Mouse (Mus musculus) cortical plate, adult 2 months (tissue): ENCODE measurements at regions not wholly inside any gene's neighbourhood (a gene's known extent, or its start where the extent isn't known, plus 50 kb on each side); places are given as distances from the start of the nearest gene placed in this dataset.

Source experiments
- CTCF ChIP-seq: fragments of 200-500 bp; IDR thresholded peaks from 2 replicates; pipeline ENCODE4 v1.5.1; 2011; ENCODE audit warnings: mild to moderate bottlenecking, control low read depth, low read length; ENCODE audit not compliant: insufficient read depth; ENCODE audit errors: extremely low read depth
- POLR2A ChIP-seq: fragments of 200-500 bp; IDR thresholded peaks from 2 replicates; pipeline ENCODE4 v1.6.1; 2011; ENCODE audit warnings: mild to moderate bottlenecking, low read length, control low read depth; ENCODE audit not compliant: insufficient read depth; ENCODE audit errors: extremely low read depth

DNA sequence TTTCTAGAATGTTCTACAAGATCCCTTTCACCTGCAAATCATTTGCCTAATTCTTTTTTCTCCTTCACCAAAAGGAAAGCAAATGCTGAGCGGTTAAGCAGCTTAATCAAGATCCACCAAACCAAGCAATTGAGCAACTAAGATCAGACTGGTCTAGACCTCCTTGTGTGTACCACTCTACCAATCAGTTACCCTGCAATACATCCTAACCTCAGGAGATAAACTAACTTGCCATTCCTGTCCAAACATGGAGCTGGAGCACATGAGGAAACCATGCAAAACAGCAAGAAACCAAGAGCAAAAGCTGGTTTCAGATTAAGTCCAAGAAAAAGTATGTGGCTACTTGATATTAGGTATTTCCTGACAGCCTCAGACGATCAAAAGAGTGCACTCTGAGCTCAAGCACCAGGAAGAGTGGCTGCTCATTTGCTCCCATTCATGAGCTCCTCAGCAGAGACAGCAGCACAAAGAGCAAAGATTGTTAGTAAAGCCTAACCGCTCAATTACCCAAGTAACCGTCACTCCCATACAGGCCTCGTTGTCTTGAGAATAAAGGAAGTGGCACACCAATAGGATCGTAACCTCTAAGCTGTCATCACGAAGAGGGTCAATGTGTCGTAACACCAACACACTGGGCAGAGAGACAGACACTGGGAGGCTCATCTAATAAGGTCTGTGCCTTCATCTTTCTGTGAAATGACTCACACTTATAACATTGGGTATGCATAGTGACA is 169.5 kb upstream of the Tent5a start:
- TF ChIP-seq CTCF (no peak), POLR2A (no peak)
